Mouse (Mus musculus) thymus, adult 2 months (tissue): ENCODE data around the gene Slc1a1.

Source experiments
- CTCF ChIP-seq: fragments of 200-500 bp; IDR thresholded peaks from 2 replicates; pipeline ENCODE4 v1.5.1; 2012; ENCODE audit warnings: mild to moderate bottlenecking, control low read depth, low read length, moderate library complexity, borderline replicate concordance; ENCODE audit not compliant: control insufficient read depth, poor library complexity, insufficient read depth; ENCODE audit errors: extremely low read depth
- POLR2A ChIP-seq: fragments of 200-500 bp; IDR thresholded peaks from 2 replicates; pipeline ENCODE4 v1.6.1; 2012; ENCODE audit warnings: mild to moderate bottlenecking, low read length, control low read depth, moderate library complexity; ENCODE audit not compliant: control insufficient read depth, poor library complexity, insufficient read depth; ENCODE audit errors: extremely low read depth

- TF ChIP-seq POLR2A = no peak
- TF ChIP-seq CTCF = no peak
These were observed 128.3 kb downstream of the Slc1a1 start for GRCm38 (mm10) chr19:28963113-28963512.
